Mouse (Mus musculus) gonadal fat pad, adult 2 months (tissue): ENCODE results near the gene Edem3. TPM values are rescaled to one million over a fixed set of nuclear protein-coding genes. Genes with fewer than 3 reads are reported as not detected.

Source experiments
- DNase-seq: peaks from one replicate; pipeline ENCODE4 v3.0.0-alpha.2; 2012; ENCODE audit warnings: low read depth
- polyA plus RNA-seq: library from polyadenylated mRNA; depleted of rRNA; stranded (reverse); fragments of >200 nt; gene quantifications from 2 replicates; pipeline ENCODE4 v1.2.3, GENCODE M21; 2012; rRNA removed

The Edem3 gene
- polyA plus RNA-seq, 1 experiment = 8.8 TPM

DNA sequence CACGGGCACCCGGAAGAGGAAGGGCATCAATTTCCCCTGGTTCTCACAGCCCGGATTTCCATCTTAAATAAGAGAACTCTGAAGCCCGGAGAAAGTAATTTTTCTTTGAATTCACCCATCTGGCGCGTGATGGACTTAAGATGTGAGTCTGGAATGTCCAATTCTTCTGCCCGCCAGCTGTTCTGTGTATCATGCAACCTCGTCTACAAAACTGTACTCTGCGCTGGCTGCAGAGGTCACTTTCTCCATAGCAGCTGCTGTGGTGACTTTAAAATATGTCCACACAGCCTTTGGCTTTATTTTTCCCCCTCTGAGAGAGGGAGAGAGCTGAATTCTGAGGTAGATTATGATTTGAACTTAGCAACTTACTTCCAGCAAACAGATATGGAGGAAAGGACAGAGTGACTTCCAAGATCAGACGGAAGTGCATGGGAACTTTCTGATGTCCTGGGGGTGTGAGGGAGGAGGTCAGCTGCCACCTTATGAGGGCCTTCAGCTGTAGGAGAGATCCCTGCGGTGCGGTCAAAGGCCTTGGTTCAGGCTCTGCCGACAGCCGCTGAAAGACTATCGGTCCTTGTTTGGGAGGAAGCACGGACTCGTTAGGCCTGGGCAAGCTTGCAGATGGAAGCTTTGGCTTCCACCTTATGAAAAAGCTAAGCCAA lies 108.1 kb downstream of the Edem3 start:
- no peak for DNase-seq

DNA sequence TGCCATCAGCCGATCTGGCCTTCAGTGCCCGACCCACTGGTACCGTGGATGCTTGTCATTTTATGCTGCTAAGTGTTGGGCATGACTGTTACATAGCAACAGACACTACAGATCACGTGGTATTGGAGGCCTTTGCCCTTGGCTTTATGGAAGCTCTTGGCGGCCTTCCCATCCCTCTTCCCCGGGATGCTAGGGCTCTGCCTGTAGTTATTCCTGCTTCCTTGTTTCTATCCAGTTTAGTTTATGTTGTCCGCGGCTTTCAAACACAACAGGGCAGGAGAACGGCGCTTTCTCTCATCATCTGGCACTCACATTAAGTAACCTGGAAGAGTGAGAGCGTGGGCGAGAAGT lies 108.6 kb downstream of the Edem3 start:
- DNase-seq = no peak

DNA sequence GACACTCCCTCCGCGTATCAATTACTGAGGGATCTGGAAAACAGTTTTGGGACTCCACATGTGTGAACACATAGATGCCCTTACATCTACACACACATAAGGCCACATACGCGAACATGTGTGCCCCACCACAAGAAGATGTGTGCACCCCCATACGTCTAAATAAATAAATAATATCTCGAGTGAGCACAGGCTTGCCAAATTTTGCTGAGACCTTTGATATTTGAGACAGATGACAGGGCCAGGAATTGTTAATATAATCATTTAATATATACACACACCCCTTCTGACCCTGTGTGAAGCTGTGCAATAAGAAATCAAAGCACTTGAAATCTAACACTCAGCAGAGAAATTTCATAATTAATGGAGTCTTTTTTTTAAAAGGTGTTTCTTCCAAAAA lies 109.2 kb downstream of the Edem3 start:
- DNase-seq = no peak

Other genes starting within 250 kb of the Edem3 start
- 11.6 and 15.0 TPM in 2 replicates for gene Fam129a, start 184.2 kb upstream of the Edem3 start, polyA plus RNA-seq